Mouse (Mus musculus): ENCODE measurements around the gene Larp1b.

The Larp1b gene

GRCm38 (mm10) chr3:41083790-41084112 lies 134.1 kb downstream of the Larp1b start:
- no peak for DNase-seq

DNA sequence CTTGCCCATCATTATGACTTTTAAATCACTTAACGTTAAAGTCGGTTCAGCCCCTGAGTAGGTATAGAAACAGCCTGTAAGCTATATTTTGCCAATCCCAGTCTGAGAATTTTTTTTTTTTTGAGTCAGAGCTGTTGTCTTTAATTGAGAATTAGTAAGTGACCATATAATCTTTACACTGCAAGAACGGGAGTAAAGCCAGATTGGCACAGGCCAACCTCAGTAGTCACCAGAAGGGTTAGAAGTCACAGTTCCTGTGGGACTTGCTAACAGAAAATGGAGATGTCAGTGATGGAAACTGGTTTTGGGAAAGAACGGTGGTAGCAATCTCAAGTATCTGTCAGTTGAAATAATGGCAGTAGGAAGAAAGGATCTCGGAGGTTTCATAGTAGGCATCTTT lies 134.8 kb downstream of the Larp1b start:
- peak; percentile 31 for DNase-seq

GRCm38 (mm10) chr3:41087071-41087470 lies 137.4 kb downstream of the Larp1b start:
- no peak for DNase-seq

Data from cerebellum, adult 9-11 months (tissue).